Mouse (Mus musculus) thymus, postnatal 25 days (tissue): ENCODE measurements around the gene Sbf2.

Experiments
- DNase-seq: peaks from one replicate; pipeline ENCODE4 v3.0.0; 2022

Sbf2 gene

GRCm38 (mm10) chr7:110269777-110270176, 344.9 kb downstream of the Sbf2 start:
- DNase-seq: no peak

- no peak for DNase-seq
Observed at GRCm38 (mm10) chr7:110268511-110268910, 346.2 kb downstream of the Sbf2 start.

- no peak for DNase-seq
Observed at GRCm38 (mm10) chr7:110267994-110268393, 346.7 kb downstream of the Sbf2 start.

- DNase-seq: no peak
Observed at GRCm38 (mm10) chr7:110267014-110267413, 347.7 kb downstream of the Sbf2 start.

- DNase-seq: peak; percentile 86
Observed at GRCm38 (mm10) chr7:110265796-110266195, 348.9 kb downstream of the Sbf2 start.

- DNase-seq: no peak
Observed at GRCm38 (mm10) chr7:110263474-110263873, 351.2 kb downstream of the Sbf2 start.

- DNase-seq: no peak
Observed at GRCm38 (mm10) chr7:110262661-110263060, 352.1 kb downstream of the Sbf2 start.

GRCm38 (mm10) chr7:110261807-110262206, 352.9 kb downstream of the Sbf2 start:
- DNase-seq: no peak

- no peak for DNase-seq
Observed at GRCm38 (mm10) chr7:110259966-110260711, 354.6 kb downstream of the Sbf2 start.

- DNase-seq: no peak
Observed at GRCm38 (mm10) chr7:110258196-110258950, 356.3 kb downstream of the Sbf2 start.
